Mouse (Mus musculus): Measurements from ENCODE around the gene Med15. TPM values are rescaled to one million over a fixed set of nuclear protein-coding genes. Genes with fewer than 3 reads are reported as not detected.

Med15 gene
- polyA plus RNA-seq, 1 experiment from 2014 or later, result 35.2 TPM

- H3K4me2 ChIP-seq (ENCODE audit: low read depth, low read length), result no peak overlapping the region
- H3K9me3 ChIP-seq (ENCODE audit: control insufficient read depth, low read length), result no peaks in the 10 kb centered on the region
- ATAC-seq (ENCODE audit: low read depth), result no peak
- no peak for DNase-seq (ENCODE audit: low spot score)
- no peak overlapping the region for H3K4me3 ChIP-seq (ENCODE audit: low read depth, low read length)
- no peak overlapping the region for H3K9ac ChIP-seq (ENCODE audit: low read depth, low read length)
- H3K27me3 ChIP-seq (replicated peaks; ENCODE audit: control insufficient read depth, insufficient read depth, low read length), result no peaks in the 10 kb centered on the region
- no peak overlapping the region for H3K27ac ChIP-seq (replicated peaks; ENCODE audit: low read depth, low read length)
- no peaks in the 10 kb centered on the region for H3K4me1 ChIP-seq (ENCODE audit: control insufficient read depth, insufficient read depth, low read length)
- peaks cover 56% of the 10 kb centered on the region for H3K36me3 ChIP-seq (ENCODE audit: control insufficient read depth, insufficient read depth, low read length)
- 87% methylated on average over 3 of the region's 3 CpGs for WGBS
These were observed 32.2 kb downstream of the Med15 start for GRCm38 (mm10) chr16:17700386-17701042.

GRCm38 (mm10) chr16:17694860-17695259 lies 37.8 kb downstream of the Med15 start:
- Histone ChIP-seq H3K27me3 (replicated peaks; ENCODE audit: control insufficient read depth, insufficient read depth, low read length) (no peaks in the 10 kb centered on the region), H3K4me2 (ENCODE audit: low read depth, low read length) (no peak overlapping the region), H3K27ac (replicated peaks; ENCODE audit: low read depth, low read length) (no peak overlapping the region), H3K4me1 (ENCODE audit: control insufficient read depth, insufficient read depth, low read length) (no peaks in the 10 kb centered on the region), H3K36me3 (ENCODE audit: control insufficient read depth, insufficient read depth, low read length) (peaks cover 49% of the 10 kb centered on the region), H3K9me3 (ENCODE audit: control insufficient read depth, low read length) (no peaks in the 10 kb centered on the region), H3K9ac (ENCODE audit: low read depth, low read length) (no peak overlapping the region), H3K4me3 (ENCODE audit: low read depth, low read length) (no peak overlapping the region)
- DNase-seq (ENCODE audit: low spot score), result no peak
- no peak for ATAC-seq (ENCODE audit: low read depth)
- WGBS, result 92% methylated on average over 3 of the region's 3 CpGs

DNA sequence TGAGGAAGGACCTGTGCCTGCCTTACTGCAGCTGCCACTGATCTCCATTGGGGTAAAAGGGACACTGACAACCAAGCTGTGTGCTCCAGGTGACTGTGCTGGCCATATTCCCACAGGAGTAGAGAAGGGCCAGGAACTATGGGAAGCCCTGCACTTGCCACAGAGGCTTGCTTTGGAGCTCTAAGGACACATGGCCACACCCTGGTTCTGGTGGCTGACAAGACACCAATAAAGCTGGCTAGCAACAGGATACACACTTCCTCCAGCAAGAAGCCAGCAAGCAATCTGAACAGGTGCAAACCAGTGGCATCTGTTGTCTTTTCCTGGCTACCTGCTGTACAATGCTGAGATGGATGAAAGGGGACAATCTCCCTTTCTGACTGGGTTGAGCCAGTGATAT lies 62.8 kb downstream of the Med15 start:
- Histone ChIP-seq H3K27me3 (replicated peaks; ENCODE audit: control insufficient read depth, insufficient read depth, low read length) (no peaks in the 10 kb centered on the region), H3K9me3 (ENCODE audit: control insufficient read depth, low read length) (no peaks in the 10 kb centered on the region), H3K4me2 (ENCODE audit: low read depth, low read length) (no peak overlapping the region), H3K9ac (ENCODE audit: low read depth, low read length) (no peak overlapping the region), H3K4me3 (ENCODE audit: low read depth, low read length) (no peak overlapping the region), H3K36me3 (ENCODE audit: control insufficient read depth, insufficient read depth, low read length) (peaks cover 84% of the 10 kb centered on the region), H3K27ac (replicated peaks; ENCODE audit: low read depth, low read length) (no peak overlapping the region), H3K4me1 (ENCODE audit: control insufficient read depth, insufficient read depth, low read length) (no peaks in the 10 kb centered on the region)
- no peak for ATAC-seq (ENCODE audit: low read depth)
- DNase-seq (ENCODE audit: low spot score), result no peak

- no peak overlapping the region for H3K9ac ChIP-seq (ENCODE audit: low read depth, low read length)
- peaks cover 80% of the 10 kb centered on the region for H3K36me3 ChIP-seq (ENCODE audit: control insufficient read depth, insufficient read depth, low read length)
- H3K4me2 ChIP-seq (ENCODE audit: low read depth, low read length), result no peak overlapping the region
- H3K4me1 ChIP-seq (ENCODE audit: control insufficient read depth, insufficient read depth, low read length), result no peaks in the 10 kb centered on the region
- no peak for ATAC-seq (ENCODE audit: low read depth)
- DNase-seq (ENCODE audit: low spot score), result no peak
- H3K4me3 ChIP-seq (ENCODE audit: low read depth, low read length), result no peak overlapping the region
- no peaks in the 10 kb centered on the region for H3K27me3 ChIP-seq (replicated peaks; ENCODE audit: control insufficient read depth, insufficient read depth, low read length)
- H3K27ac ChIP-seq (replicated peaks; ENCODE audit: low read depth, low read length), result no peak overlapping the region
- no peaks in the 10 kb centered on the region for H3K9me3 ChIP-seq (ENCODE audit: control insufficient read depth, low read length)
These were observed 67.1 kb downstream of the Med15 start for GRCm38 (mm10) chr16:17665568-17665967.

DNA sequence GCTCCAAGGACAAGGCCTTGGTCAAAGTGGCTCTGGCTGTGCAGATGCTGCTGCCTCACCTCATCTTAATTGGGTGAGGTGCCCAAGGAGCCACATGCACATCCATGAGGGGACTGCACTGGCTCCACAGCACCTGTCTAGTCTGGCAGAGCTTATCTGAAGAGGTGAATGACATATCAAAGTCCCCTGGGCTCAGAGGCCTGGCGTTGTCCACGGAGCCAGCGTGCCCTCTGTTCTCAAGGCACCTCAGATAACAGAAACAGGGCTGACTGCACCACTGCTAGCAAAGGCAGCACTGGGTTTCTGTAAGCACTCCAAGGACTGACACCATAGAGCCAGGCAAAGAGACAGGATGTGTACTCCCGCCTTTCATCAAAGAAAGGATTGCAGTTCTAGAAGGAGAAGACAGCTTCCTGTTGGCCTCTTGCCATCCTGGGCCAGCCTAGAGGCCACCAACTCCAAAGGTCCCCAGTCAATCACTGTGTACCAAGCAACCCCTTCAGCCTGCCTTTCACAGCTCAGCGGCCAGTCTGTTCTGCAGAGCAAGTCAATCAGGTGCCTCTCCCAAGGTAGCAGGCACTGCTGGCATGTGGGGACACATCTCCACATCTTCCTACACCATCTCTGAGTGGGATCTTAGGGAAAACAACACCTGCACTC lies 76.3 kb downstream of the Med15 start:
- Histone ChIP-seq H3K4me3 (ENCODE audit: low read depth, low read length) (no peak overlapping the region), H3K27ac (replicated peaks; ENCODE audit: low read depth, low read length) (no peak overlapping the region), H3K4me1 (ENCODE audit: control insufficient read depth, insufficient read depth, low read length) (no peaks in the 10 kb centered on the region), H3K36me3 (ENCODE audit: control insufficient read depth, insufficient read depth, low read length) (peaks cover 76% of the 10 kb centered on the region), H3K9me3 (ENCODE audit: control insufficient read depth, low read length) (no peaks in the 10 kb centered on the region), H3K4me2 (ENCODE audit: low read depth, low read length) (no peak overlapping the region), H3K9ac (ENCODE audit: low read depth, low read length) (no peak overlapping the region), H3K27me3 (replicated peaks; ENCODE audit: control insufficient read depth, insufficient read depth, low read length) (no peaks in the 10 kb centered on the region)
- ATAC-seq (ENCODE audit: low read depth), result no peak
- 91% methylated on average over 5 of the region's 5 CpGs for WGBS
- DNase-seq (ENCODE audit: low spot score), result no peak

- H3K4me3 ChIP-seq (ENCODE audit: low read depth, low read length), result no peak overlapping the region
These were observed 78.4 kb downstream of the Med15 start for GRCm38 (mm10) chr16:17654188-17654795.

DNA sequence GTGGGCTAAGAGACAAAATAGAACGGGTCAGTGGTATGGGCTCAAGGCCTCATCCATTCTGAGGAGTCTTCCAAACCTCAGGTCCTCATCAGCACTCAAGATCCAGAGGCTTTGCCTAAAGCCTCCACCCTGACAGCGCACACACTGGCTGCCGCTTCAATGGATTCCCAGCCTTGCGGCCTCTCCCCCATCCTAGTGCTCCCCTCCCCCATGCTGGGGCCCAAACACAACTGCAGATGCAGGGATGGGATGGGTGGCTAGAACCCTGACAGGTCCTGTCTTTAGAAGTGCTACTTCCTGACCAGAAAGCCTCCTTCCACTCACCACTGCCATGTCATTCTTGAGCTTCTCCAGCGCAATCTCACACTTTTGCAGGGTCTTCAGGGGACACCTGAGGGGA lies 79.1 kb downstream of the Med15 start:
- no peak overlapping the region for H3K9ac ChIP-seq (ENCODE audit: low read depth, low read length)
- no peak overlapping the region for H3K4me2 ChIP-seq (ENCODE audit: low read depth, low read length)
- no peak overlapping the region for H3K27ac ChIP-seq (replicated peaks; ENCODE audit: low read depth, low read length)
- ATAC-seq (ENCODE audit: low read depth) (no peak), DNase-seq (ENCODE audit: low spot score) (no peak)
- WGBS, result 93% methylated on average over 5 of the region's 5 CpGs
- no peaks in the 10 kb centered on the region for H3K4me1 ChIP-seq (ENCODE audit: control insufficient read depth, insufficient read depth, low read length)
- no peak overlapping the region for H3K4me3 ChIP-seq (ENCODE audit: low read depth, low read length)
- peaks cover 71% of the 10 kb centered on the region for H3K36me3 ChIP-seq (ENCODE audit: control insufficient read depth, insufficient read depth, low read length)
- H3K27me3 ChIP-seq (replicated peaks; ENCODE audit: control insufficient read depth, insufficient read depth, low read length), result no peaks in the 10 kb centered on the region
- H3K9me3 ChIP-seq (ENCODE audit: control insufficient read depth, low read length), result no peaks in the 10 kb centered on the region

More at GRCm38 (mm10) chr16:17654188-17654795, 78.4 kb downstream of the Med15 start:
- Histone ChIP-seq H3K27me3 (replicated peaks; ENCODE audit: control insufficient read depth, insufficient read depth, low read length) (no peaks in the 10 kb centered on the region), H3K9ac (ENCODE audit: low read depth, low read length) (no peak overlapping the region), H3K4me2 (ENCODE audit: low read depth, low read length) (no peak overlapping the region), H3K27ac (replicated peaks; ENCODE audit: low read depth, low read length) (no peak overlapping the region), H3K36me3 (ENCODE audit: control insufficient read depth, insufficient read depth, low read length) (peaks cover 71% of the 10 kb centered on the region), H3K4me1 (ENCODE audit: control insufficient read depth, insufficient read depth, low read length) (no peaks in the 10 kb centered on the region), H3K9me3 (ENCODE audit: control insufficient read depth, low read length) (no peaks in the 10 kb centered on the region)
- WGBS, result 93% methylated on average over 4 of the region's 4 CpGs
- no peak for ATAC-seq (ENCODE audit: low read depth)
- no peak for DNase-seq (ENCODE audit: low spot score)

DNA sequence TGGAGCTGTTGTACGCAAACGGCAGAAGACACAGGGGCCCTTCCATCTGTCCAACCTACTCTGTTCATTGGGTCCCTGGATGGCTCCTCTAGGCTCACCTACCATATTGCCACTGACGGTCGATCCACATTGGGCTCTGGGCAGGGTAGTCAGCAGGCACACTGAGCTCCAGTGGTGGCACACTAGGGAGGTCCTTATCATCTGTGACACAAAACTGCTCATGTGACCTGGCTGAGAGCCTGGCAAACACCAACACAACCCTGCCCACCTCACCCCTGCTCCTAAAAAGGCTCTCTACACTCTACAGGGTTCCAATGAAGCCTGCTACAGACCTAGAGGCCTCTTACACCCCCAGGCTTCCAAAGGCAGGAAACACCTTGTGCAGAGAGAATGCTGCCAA lies 80.1 kb downstream of the Med15 start:
- Histone ChIP-seq H3K36me3 (ENCODE audit: control insufficient read depth, insufficient read depth, low read length) (peaks cover 69% of the 10 kb centered on the region), H3K9ac (ENCODE audit: low read depth, low read length) (no peak overlapping the region), H3K4me2 (ENCODE audit: low read depth, low read length) (no peak overlapping the region), H3K9me3 (ENCODE audit: control insufficient read depth, low read length) (no peaks in the 10 kb centered on the region), H3K27ac (replicated peaks; ENCODE audit: low read depth, low read length) (no peak overlapping the region), H3K4me3 (ENCODE audit: low read depth, low read length) (no peak overlapping the region), H3K27me3 (replicated peaks; ENCODE audit: control insufficient read depth, insufficient read depth, low read length) (no peaks in the 10 kb centered on the region), H3K4me1 (ENCODE audit: control insufficient read depth, insufficient read depth, low read length) (no peaks in the 10 kb centered on the region)
- 90% methylated on average over 4 of the region's 4 CpGs for WGBS
- DNase-seq (ENCODE audit: low spot score), result no peak
- ATAC-seq (ENCODE audit: low read depth), result no peak

GRCm38 (mm10) chr16:17650711-17651110 lies 82.0 kb downstream of the Med15 start:
- Histone ChIP-seq H3K36me3 (ENCODE audit: control insufficient read depth, insufficient read depth, low read length) (peaks cover 60% of the 10 kb centered on the region), H3K4me1 (ENCODE audit: control insufficient read depth, insufficient read depth, low read length) (no peaks in the 10 kb centered on the region; the same call in 1 of the 2 replicates), H3K9ac (ENCODE audit: low read depth, low read length) (no peak overlapping the region), H3K4me3 (ENCODE audit: low read depth, low read length) (no peak overlapping the region), H3K27ac (replicated peaks; ENCODE audit: low read depth, low read length) (no peak overlapping the region), H3K27me3 (replicated peaks; ENCODE audit: control insufficient read depth, insufficient read depth, low read length) (no peaks in the 10 kb centered on the region), H3K9me3 (ENCODE audit: control insufficient read depth, low read length) (no peaks in the 10 kb centered on the region), H3K4me2 (ENCODE audit: low read depth, low read length) (no peak overlapping the region)
- DNase-seq (ENCODE audit: low spot score) (no peak), ATAC-seq (ENCODE audit: low read depth) (no peak)
- WGBS, result 96% methylated on average over 1 of the region's 1 CpGs
